Mouse (Mus musculus) cerebellum, postnatal 10 days (tissue): ENCODE measurements at regions not wholly inside any gene's neighbourhood (a gene's known extent, or its start where the extent isn't known, plus 50 kb on each side); places are given as distances from the start of the nearest gene placed in this dataset.

Experiments
- DNase-seq, 2 experiments: peaks; one replicate each; pipeline ENCODE4 v3.0.0; 2021; ENCODE audit warnings: mixed read lengths in 2 of 2

DNA sequence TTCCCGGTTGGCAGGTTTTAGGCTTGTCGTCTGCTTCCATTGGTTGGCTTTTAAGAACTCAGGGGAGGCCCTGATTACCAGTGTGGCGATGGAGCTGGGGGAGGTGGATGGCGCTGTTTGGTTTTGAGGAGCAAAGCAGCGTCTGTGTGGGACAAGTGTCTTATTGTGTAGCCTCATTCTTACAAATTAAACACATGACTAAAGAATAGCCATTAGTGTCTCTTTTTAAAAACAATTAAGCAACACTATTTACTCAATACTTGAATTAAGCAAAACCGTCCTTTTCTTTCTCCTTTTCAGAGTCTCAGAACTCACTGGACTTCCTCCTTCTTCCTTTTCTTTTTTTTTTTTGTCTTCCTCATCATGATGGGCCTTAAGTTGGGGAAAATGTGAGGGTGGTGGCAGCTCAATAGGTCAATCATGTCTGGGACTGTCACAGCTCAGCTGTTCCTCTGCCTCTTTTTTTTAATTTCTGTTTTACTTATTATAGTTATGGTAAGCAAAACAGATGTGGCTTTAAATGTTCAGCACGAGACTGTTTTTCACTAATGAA, 89.1 kb downstream of the Kcnrg start:
- DNase-seq, result no peak

DNA sequence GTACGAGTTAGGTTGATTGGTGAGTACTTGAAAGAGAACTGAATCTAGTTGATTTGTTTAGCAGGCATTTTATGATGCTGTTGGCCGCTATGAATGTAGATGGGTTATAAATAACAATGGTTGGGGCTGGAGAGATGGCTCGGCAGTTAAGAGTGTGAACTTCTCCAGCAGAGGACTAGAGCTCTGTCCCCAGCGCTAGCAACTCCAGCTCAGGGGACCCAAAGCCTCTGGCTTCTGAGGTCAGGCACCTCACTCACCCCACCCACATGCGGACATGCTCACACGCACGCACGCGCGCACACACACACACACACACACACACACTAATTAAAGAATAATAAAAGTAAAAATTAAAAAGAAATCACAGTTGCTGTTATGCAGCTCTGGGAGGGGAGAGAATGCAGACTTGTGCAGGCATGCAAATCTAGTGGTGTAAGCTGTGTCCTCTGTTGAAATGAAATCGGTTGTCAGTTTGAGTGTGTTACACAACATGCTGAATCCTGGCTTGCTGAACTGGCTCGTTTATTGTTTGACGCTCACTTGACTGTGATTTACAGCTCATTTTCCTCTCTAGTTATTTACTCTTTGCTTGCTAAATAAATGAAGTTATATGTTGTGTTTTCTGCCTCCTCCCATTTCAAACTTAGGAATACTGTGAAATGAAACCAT, 89.8 kb downstream of the Kcnrg start:
- no peak for DNase-seq

DNA sequence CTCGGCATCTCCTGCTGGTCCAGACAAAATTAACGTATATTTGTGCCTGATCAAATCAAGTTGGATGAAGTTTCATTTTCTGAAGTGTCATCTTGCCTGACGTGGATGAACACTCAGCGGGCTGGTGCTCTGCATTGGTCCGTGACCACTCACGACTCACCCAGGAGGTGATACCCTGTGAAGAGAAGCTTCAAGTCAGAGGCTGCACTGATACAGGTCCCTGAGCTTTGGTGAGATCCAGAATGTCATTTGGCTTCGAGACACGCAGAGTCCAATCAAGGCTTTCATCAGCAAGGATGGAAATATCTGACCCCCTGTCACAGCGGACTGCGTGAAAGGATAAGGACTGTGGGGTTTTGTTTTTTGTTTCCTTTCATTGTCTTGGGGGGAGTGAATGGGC, 90.4 kb downstream of the Kcnrg start:
- no peak for DNase-seq

DNA sequence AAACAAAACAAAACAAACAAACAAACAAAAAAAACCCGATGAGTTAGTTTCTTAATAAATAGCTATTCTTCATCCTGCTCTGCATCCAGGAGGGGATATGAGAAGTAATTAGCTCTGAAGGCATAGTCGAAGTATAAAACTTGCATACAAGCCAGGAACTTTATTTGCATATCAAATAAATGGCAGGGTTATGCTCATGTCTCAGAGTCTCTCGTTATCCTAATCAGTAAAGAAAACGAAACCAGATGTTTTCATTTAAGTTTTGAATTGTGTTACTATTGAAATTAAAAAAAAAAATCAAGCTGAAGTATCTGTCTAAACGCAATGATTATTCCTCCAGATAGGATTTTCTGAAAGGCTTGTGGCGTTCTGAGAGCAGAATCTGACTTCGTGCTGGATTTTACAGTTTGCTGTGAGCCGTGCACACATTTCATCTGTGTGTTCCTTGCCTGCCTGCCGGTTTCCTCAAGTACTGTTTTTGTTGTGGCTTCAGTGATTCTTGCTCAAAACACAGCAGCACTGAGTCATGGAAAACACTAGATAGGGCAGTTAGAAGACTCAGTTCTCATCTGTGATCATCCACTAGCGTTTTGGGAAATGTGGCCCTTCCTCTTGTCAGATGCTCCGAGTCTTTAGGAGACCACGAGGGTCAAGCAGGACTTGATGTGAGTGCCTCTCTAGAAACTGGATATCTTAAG, 91.2 kb downstream of the Kcnrg start:
- no peak for DNase-seq

DNA sequence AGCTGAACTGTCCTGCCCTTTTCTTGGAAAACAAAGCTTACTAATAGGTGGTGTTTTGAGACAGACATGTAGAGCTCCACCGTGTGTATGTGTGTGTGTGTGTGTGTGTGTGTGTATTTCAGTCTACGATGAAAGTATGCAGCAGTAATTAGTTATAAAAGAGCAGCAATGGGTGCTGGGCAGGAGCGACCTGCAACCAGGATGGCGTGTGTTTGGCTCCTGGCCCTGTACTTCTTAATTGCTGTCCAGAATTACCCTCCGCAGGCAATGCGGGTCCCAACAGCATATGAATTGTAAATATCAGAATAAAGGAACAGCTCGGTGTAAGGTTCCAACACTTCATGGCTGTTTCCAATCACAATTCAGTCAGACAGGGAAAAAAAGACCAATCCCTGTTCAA, 92.4 kb downstream of the Kcnrg start:
- DNase-seq, result peak in 1 of 2 experiments; percentile 11

DNA sequence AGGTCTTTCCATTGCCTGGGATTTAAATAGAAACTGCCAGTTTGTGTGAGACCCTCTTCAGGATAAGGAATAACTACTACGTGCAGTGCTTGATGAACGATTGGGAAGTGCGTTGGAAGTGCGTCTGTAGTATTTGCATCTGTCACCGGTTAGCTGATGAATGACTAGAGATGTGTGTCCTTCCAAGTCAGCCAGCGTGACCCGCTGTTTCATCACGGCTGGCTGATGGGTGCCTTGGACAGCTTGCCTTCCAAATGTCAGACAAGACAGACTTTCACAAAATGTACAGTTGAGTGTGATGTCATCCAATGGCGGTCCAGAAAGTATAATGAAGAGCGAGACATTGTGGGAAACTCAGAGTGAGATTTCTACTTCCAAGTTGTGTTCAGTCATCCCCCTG, 93.9 kb downstream of the Kcnrg start:
- no peak for DNase-seq

DNA sequence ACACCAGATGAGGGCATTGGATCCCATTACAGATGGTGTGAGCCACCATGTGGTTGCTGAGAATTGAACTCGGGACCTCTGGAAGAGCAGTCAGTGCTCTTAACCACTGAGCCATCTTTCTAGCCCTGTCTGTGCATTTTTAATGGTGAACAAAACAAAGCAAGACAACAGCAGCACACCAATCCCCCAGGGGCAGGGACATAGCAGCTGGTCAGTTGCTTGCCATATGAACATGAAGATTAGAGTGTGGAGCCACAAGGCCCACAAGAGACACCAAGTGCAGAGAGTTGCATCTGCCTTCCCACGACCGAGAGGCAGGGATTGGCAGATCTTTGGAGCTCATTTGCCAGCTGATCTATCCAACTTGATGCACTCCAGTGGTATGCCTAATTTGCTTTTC, 96.7 kb downstream of the Kcnrg start:
- peak; percentile 47 to 68 for DNase-seq

DNA sequence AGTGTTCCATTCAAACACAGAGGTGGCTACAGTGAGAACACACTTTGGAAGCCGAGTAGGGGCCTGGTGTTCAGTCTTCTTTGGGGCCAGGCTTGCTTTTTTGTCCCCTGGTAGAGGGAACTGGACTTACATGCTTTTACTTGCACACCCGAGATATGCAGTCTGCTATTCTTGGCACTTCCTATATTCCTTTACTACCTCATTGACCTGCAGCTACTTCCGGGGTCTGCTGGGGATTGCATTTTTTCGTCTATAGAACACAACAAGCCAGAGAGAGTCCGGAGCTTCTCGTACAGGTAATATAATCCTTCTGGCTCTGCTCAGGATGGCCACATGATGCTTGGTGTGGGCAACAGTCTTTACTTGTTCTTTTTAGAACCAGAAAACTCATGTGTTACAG, 99.7 kb downstream of the Kcnrg start:
- DNase-seq, result no peak

DNA sequence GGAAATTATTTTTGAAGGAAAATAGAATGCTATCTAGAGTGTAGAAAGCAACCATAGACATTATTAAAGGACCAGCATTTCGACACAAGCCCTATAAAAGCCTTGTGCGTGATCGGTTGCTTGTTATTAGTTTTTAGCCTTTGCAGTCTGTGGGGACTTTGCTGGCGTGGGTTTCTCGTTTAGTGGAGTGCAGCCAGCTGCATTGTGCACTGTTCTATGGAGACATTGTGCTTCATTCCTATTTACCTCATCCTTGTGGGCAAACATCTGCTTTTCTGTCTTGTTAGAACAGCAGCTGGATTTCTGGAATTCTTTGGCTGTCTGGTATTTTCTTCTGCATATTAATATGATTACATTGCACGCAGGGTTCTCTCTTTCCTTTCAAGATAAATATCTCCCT, 101.1 kb downstream of the Kcnrg start:
- peak in 1 of 2 experiments; percentile 10 for DNase-seq

DNA sequence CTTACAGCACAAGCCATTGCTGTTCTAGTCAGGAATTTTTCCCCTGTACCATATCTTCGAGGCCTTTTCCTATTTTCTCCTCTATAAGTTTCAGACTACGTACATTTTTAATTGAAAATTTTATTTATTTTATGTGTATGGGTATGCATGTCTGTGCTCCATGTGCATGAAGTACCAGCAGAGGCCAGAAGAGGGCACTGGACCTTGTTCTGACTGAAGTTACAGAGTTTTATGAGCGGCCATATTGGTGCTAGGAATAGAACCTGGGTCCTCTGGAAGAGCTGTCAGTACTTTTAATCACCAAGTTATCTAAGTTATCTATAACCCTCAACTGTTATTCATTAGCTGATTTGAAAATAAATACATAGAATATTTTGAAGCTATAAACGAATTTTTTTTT, 108.5 kb downstream of the Kcnrg start:
- no peak for DNase-seq

DNA sequence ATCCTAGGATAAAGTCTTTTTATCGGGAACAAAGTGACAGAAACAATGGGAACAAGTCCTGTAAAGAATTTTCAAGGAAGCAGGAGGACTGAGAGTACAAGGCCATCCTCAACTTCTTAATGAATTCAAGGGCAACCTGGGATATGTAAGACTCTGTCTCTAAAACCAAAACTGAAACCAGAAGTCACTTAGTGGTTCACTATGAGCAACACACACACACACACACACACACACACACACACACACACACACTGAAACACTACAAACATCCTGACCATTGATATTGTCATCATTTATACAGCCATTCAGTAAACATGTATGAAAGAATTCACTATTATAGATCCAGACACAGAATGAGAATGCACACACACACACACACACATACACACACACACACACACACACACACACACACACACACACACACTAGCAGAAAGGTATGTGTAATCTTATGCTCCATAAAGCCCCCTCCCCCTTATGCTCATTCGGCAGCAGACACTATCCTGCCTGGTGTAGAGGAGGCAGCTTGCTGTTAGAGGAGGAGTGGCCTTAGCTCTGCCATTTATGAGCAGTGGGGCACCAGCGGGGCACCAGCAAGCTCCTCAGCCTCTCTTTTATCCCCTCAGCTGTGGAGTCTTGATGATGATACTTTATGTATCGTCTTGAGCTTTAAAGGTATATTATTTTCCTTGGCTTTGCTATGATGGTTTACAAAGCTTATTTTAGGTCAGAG, 111.3 kb downstream of the Kcnrg start:
- DNase-seq, result no peak

DNA sequence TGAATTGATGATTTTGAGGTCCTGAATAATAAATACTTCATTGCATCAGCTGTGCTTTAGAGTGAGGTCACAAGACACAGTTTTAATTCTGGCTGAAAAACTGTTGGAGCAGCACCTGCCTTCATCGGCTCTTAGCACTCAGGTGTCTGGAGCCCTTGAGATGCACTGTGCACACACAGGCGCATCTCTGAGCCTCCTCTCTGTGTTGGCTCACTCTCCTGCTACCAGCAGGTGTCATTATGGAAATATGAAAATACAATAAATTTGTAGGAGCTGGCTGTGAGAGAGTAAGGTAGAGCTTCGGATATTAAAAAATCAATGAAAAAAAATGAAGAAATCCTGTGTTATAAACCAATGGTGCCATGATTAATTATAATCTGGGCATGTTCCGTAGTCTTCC, 114.0 kb downstream of the Kcnrg start:
- no peak for DNase-seq

DNA sequence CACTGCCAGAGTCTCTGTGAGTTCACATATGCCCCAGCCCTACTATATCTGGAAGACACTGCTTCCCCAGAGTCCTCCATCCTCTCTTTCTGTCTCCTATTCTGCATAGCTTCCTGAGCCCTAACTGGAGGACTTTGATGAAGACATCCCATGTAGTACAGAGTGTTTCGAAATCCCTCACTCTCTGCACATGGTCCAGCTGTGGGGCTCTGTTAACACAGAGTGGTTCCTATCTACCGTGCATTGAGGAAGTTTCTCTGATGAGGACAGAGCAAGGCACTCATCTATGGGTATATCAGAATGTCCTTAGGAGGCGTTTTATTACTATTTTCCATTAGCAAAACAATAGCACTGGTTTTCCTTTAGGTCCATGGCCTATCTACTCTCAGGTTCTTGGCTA, 117.7 kb downstream of the Kcnrg start:
- DNase-seq, result no peak

DNA sequence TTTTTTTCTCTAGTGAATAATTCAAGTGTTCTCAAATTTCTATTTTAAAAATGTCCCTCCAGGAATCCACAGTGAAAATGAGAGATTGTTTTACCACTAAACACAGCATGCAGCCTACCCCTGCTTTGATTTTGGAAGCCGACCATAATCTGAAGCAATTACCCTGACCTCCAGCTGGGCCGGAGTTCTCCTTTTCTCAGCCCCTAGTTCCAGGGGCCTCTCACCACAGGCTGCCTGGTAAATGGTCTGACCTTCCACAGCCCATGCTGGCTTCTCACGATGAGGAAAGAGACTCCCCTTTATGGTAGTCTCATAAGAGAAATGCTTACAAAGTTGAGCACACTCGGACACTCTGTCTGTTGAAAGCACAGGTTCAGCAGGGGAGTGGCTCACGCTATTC, 121.3 kb downstream of the Kcnrg start:
- DNase-seq, result no peak

DNA sequence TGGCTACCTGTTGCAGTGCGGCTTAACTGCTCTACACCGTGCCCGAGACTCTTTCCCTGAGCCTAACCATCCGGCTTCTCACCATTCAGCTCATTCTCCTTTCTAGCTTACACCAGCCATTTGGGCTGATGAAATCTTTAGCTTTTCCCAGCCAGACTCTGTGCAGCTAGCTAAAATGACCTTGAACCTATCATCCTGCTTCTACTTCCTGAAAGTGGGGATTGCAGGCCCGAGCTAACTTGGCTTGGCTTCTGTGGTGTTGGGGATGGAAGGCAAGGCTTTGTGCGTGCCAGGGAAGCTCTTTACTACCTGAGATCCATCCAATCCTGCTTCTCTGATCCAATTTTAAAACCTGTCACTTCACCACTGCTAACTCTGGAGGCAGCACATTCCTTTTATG, 128.3 kb downstream of the Kcnrg start:
- DNase-seq, result no peak

DNA sequence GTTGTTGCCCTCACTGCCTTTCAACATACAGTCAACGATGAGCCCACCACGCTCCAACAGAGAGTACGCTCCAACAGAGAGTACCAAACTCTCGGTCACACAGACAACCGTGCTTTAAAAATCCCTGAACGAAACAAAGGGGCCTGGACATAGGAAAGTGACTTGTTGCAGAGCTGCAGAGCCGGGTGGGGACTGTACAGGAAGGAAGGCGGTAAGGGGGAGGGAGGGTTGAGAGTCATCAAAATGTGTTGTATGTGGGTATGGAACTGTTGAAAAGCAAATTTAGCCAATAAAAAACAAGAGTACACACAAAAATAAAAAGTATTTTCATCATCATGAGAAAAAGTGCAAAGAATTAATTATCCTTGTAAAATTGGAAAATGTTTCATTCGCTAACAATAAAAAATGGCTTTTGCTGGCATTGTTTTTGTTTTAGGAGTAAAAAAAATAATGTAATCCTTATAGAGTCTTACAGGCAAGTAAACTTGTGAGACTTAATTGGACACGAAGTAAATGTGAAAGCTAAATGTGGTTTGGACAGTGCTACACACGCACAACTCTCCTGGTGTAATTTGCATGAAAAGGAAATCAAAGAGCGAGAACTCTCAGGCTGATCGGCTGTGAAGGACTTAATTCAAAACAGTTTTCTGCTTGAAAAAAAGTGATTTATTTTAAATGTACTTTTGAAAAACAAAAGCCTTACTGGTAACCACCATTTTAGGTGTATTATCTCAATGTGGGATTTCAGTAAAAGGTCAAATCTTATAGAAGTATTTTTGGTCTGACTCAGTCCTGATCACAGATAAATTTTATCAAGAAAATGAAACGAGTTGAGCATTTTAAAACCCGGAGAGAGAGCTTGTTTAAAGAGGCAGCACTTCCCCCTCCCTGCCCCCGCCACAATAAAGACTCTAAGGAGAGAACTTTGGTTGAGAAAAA, 129.4 kb downstream of the Kcnrg start:
- no peak for DNase-seq

DNA sequence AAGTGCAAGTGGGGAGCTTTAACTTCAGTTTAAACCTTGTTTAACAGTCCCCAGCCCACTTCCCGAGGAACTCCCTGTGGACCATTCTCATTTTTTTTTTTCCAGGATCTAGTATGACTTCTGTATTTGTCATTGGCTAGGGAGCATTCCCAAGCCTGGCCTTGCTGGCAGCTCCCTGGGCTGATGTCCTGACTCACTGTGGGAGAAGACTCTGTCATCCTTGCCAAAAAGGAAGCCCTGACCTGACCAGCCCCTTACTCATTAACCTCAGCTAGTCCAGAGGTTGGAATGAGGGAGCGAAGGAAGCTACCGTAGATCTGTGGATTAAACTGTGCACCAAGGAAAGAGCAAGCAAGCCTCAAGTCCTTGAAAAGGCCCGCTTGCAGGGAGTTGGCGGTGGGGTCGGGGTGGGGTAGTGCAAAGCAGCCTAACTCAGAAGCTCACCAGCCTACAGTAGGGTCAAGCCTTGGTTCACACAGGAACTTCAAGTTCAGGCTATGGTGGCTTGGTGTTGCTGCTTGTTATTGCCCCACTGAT, 130.3 kb downstream of the Kcnrg start:
- no peak for DNase-seq

DNA sequence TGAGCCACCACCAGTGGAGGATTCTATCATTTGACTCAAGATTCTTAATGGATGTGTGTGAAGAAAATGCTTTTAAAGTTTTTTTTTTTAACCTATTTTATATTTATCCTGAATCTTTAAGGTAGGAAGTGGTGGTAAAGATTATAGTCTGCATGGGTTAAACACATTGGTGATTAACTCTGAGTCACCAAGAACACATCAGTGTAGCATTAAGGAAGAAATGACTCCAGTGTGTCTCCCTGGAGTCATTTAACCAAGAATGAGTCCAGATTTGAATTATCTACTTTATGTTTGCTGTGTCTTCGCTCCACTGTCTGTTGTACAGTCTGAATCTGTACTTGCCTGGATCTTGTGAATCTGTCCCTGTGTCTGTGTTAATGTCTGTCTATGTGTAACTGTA, 132.2 kb downstream of the Kcnrg start:
- no peak for DNase-seq

DNA sequence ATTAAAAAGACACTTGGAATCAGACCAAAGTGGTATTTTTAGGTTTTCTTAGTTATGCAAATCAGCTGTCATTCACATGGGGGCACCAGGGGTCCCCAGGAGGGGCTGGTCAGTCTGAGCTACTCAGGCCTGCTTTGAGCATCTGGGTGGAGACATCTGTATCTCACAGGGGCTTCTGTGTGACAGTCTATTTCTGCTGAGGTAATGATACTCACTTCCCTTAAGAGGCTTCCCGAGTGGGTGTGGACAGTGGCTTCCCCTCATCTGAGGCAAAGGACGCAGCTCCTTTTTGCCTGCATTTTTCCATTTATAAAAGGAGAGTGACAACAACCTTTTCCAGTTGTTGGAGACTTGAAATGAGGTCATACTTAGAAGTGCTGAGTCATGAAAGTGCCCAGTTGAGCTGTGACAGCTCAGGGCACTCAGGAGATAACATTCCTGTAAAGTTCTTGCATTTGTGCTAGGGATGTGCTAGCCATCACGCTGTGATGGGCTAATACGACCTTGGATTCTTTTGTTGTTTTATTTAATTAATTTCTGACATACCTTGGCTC, 136.7 kb downstream of the Kcnrg start:
- DNase-seq, result no peak

DNA sequence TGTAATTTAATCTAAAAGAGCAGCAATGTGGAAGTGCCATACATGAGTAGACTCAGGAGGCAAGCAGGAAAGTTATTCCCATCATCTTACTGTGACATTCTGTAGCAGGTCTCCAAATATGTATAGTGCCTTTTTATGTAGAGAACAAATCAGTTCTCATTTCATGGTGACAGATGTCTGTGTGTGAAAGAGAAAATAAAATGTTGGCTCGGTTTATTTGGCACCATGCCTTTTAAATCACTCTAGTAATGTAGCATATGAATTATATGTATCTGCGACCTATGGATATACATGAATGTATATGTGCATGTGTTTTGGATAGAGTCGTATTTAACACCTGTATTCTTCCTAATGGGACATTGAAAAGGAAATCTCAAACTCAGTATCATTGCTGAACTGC, 146.2 kb downstream of the Kcnrg start:
- no peak for DNase-seq

DNA sequence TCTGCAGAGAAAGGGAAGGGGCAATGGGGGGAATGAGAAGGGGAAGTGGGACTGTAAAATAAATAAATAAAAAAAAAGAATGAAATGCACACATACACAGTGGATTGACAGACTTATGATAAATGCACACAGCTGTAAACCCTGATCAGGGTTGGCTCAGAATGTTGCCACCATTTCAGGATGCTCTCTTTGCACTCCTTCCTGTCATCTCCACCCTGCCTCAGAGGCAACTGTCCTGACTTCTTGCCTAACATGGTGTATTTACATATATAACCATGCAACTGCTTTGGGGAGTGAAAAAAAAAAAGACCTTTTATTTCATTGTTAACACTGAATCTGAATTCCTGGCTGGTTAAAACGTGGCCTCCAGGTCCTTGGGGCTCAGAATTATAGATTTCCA, 149.4 kb downstream of the Kcnrg start:
- no peak for DNase-seq
